Mouse (Mus musculus) stomach, postnatal 0 days (tissue): ENCODE results near the gene Olfr1447.

Source experiments
- CTCF ChIP-seq: IDR thresholded peaks from 2 replicates; pipeline ENCODE4 v1.5.1; 2016; ENCODE audit warnings: antibody characterized with exemption, low read depth, mild to moderate bottlenecking, moderate library complexity
- EP300 ChIP-seq: optimal IDR thresholded peaks from 2 replicates; pipeline ENCODE3; 2016; ENCODE audit warnings: antibody characterized with exemption

DNA sequence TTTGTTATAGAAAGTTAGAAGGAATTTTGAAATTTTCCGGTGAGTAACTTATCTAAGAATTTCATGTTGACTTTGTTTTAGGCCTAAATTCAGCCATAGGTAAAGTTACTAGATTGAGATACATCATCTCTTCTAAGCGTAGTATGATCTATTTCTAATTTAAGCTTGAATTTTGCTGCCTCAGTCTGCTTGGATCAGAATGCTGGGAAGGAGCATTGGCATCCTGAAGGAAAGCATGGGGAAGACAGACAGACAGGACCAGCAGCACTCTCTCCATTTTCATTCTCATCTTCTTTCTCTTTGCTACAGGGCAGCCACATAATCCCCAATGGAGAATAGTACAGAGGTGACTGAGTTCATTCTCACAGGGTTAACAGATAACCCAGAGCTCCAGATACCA lies 20.0 kb downstream of the Olfr1447 start, which contains the start of gene Olfr1445:
- TF ChIP-seq EP300 (no peak), CTCF (no peak)
